Mouse (Mus musculus): ENCODE data around the gene Fam189a1.

The Fam189a1 gene

GRCm38 (mm10) chr7:64839281-64839680, 317.1 kb downstream of the Fam189a1 start:
- intact Hi-C loops (cut with DNase I) = no loop called here

DNA sequence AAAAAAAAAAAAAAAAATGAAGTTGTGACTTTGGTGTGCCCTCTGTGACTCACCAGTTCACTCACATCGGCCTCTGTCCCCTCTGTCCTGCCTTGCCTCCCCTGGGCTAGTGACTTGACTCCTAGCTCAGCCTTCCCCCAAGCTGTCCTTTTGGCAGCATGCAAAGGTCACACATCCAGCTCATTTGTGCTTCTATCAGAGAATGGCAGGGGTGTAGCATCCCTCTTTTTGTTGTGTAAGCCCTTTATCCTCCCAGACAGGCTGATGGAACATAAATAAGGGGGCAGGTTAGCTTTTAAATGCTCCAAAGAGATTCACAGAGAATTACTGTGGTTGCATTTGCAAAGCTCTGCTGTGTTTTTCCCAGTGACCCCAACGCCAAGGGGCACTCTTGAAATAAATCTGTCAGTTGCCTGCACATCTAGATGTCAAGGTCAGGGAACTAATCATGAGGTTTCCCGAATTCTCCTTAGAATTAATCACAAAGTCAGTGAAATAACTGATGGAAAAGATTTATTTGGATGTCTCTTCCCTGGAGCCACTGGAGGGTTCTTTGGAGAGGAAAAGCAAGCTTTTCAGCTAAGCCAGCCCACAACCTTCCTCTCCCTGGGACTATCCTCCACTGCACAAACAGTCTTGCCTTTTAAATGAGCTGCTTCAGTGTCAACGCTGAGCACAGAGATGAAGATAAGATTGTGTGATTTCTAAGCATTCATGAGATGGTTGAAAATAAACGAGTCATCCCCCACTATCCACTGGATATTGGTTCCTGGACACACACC, 326.0 kb downstream of the Fam189a1 start:
- intact Hi-C loops (cut with DNase I) = no loop called here

DNA sequence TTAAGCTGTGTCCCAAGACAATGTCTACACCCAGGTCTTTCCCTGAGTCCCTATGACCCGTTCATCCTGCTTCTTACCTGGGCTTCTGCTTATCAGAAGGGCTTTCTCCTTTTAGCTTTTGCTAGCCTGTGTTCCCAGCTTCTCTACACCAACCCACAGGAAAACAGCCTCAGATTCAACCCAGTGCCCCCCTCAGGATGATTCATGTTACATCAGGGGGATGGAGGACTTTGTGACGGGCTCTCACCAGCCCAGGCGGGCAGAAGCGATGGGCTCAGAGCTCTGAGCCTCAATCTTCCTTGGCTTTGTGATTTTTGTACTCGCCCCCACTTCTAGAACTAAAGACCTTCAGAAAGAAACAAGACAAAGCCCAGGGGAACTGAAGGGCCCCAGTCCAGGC, 335.3 kb downstream of the Fam189a1 start:
- intact Hi-C loops (cut with DNase I) = no loop called here

GRCm38 (mm10) chr7:64819683-64820082, 336.7 kb downstream of the Fam189a1 start:
- intact Hi-C loops (cut with DNase I) = no loop called here

- intact Hi-C loops (cut with DNase I) = no loop called here
These were observed 347.5 kb downstream of the Fam189a1 start for GRCm38 (mm10) chr7:64808876-64809275.

GRCm38 (mm10) chr7:64805100-64805499, 351.3 kb downstream of the Fam189a1 start:
- intact Hi-C loops (cut with DNase I) = no loop called here

- intact Hi-C loops (cut with DNase I) = no loop called here
These were observed 360.8 kb downstream of the Fam189a1 start for GRCm38 (mm10) chr7:64795554-64795953.

GRCm38 (mm10) chr7:64792031-64792430, 364.3 kb downstream of the Fam189a1 start:
- intact Hi-C loops (cut with DNase I) = no loop called here

GRCm38 (mm10) chr7:64791145-64791544, 365.2 kb downstream of the Fam189a1 start:
- intact Hi-C loops (cut with DNase I) = no loop called here

GRCm38 (mm10) chr7:64785040-64785439, 371.3 kb downstream of the Fam189a1 start:
- intact Hi-C loops (cut with DNase I) = no loop called here

DNA sequence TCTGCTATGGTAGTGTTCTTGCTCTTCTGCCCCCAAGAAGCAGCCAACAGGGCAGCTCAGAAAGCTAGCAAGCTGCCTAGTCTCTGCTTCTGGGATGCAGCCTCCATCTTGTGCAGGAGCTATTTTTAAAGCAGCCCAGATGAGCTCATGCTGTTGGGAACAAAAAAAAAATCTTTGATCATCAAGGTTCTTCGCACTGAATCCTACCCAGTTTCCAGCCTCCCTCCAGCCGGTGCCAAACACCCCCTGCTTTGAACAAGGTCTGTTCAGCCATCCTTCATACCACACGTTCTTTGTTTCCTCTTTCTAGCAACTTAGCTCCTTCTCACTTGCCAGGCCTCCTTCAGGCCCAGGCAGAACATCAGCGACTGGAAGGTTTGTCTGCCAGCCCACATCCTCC, 376.9 kb downstream of the Fam189a1 start:
- intact Hi-C loops (cut with DNase I) = no loop called here

- intact Hi-C loops (cut with DNase I) = no loop called here
These were observed 379.5 kb downstream of the Fam189a1 start for GRCm38 (mm10) chr7:64776708-64777489.

DNA sequence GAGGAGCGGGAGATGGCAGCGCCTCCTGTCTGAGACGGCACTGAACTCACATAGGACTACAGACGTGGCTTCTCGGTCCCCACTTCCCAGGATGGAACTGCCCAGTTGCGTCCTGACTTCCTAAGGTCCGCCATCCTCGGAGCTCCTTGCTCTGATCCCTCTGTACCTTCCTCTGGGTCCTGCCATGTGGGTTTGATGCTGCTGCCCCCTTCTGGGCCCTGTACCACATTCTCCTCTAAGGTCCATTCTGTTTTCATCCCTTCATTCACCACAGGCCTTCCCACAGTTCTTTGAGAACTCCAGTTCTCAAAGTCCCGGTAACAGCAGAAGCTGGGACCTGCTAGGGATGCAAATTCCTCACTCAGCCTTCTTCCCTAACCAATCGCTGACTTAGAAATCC, 382.9 kb downstream of the Fam189a1 start:
- intact Hi-C loops (cut with DNase I) = no loop called here

DNA sequence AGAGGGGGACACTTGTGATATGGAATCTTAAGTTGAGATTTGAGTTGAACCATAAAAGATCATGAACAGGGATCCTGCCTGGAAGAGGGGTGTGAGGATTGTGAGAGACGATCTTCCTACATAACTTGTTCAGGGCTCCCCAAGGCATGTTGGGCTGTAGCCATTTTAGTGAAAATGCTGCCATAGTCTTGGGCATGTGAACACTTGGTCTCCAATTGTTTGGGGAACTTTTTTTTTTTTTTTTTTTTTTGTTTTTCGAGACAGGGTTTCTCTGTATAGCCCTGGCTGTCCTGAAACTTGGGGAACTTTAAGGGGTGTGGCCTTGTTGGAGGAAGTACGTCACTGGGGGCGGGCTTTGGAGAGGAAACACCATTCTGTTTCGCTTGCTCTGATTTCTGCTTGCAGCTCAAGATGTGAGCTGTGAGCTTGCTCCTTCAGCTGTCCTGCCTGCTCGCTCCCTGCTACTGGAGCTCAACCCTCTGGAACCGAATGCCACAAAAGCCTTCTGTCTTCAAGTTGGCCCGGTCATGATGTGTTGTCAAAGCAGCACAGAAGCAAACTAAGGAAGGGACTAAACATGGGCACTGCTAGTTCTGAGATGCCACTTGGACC, 385.5 kb downstream of the Fam189a1 start:
- intact Hi-C loops (cut with DNase I) = no loop called here

DNA sequence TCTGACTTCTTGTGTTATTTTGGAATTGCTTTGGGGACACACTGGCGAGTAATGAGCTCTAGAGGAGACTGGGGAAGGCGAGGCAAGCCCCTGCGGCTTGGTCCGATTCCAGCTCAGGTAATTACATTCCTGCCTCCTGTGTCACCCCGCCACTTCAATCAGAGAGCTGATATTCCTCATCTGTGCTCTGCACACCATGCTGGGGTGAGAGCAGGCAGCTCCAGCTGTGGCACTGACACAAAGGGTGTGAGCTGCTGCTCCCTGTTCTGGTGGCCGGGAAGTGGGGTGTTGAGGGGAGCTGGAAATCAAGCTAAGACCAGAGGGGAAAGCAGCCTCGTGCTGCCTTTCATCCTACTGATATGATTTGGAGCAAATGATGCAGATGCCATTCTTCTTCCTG, 386.6 kb downstream of the Fam189a1 start:
- intact Hi-C loops (cut with DNase I) = no loop called here

GRCm38 (mm10) chr7:64765595-64765994, 390.8 kb downstream of the Fam189a1 start:
- intact Hi-C loops (cut with DNase I) = no loop called here

DNA sequence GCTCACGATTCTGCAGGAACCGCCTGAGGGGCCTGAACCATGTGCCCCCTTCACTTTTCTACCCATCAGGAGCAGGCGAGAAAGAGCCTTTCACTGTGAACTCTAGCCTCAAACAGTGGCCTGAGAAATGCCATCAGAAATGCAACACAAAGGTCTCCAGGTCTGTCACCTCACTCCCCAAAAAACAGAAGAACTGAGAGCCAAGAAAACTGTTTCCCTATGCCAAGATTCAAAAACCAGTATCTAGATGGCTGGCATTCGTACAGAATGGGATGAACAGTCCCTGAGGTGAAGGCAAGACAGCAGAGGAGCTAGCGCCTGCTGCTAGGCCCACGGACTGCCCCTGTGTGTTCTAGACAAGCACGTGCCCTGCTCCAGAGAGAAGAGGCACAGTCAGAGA, 401.2 kb downstream of the Fam189a1 start:
- intact Hi-C loops (cut with DNase I) = no loop called here

- intact Hi-C loops (cut with DNase I) = no loop called here
These were observed 402.2 kb downstream of the Fam189a1 start for GRCm38 (mm10) chr7:64754161-64754560.

- intact Hi-C loops (cut with DNase I) = no loop called here
These were observed 402.7 kb downstream of the Fam189a1 start for GRCm38 (mm10) chr7:64753678-64754077.

GRCm38 (mm10) chr7:64752133-64752532, 404.2 kb downstream of the Fam189a1 start:
- intact Hi-C loops (cut with DNase I) = no loop called here

DNA sequence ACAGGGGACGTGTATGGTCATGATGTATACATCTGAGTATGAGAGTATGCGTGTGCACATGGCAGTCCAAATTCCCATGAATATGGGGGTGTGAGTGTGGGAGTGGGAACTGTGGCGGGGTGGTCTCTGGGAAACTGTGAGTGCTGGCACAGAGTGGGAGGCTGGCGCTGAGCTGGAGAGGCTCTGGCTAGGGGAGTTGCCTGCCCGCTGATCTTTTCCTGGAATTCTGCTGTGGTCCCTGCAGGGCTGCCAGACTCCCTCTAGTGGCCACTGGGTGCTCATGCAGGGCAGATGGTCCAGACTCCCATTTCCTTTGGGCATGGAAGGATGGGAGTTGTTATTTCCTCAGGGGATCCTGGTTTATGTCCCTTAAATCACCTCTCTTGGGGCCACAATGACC, 404.9 kb downstream of the Fam189a1 start:
- intact Hi-C loops (cut with DNase I) = no loop called here

GRCm38 (mm10) chr7:64743610-64744009, 412.8 kb downstream of the Fam189a1 start:
- intact Hi-C loops (cut with DNase I) = loop anchor here (10.0 kb wide), 2 partner anchors 239 to 579 kb away; partner anchors contain the start of gene Apba2

Data from adrenal gland (tissue).